Mouse (Mus musculus) megakaryocyte, adult 5-6 weeks (primary cell): ENCODE measurements around the gene Hoxd10. TPM values are rescaled to one million over a fixed set of nuclear protein-coding genes. Genes with fewer than 3 reads are reported as not detected.

Experiments used
- ATAC-seq: 2 replicates; pipeline ENCODE4 v1.8.0; 2016; ENCODE audit warnings: mild to moderate bottlenecking, inconsistent platforms; ENCODE audit not compliant: poor library complexity, severe bottlenecking
- total RNA-seq, 2 experiments: library from RNA; stranded (forward) in 1 of 2; stranded (reverse) in 1 of 2; fragments of 153-499, 151-499 nt in 1 of 2; fragments of 221-1000, 200-1000 nt in 1 of 2; gene quantifications; 2 replicates each; pipeline versions ENCODE4 v1.2.3 to v1.2.4; 2015 to 2017

The Hoxd10 gene
- total RNA-seq, 2 experiments from 2014 or later, result not detected

- ATAC-seq, result no peak
These were observed 2.3 kb downstream of the Hoxd10 start for GRCm38 (mm10) chr2:74694066-74694465.

- ATAC-seq, result no peak
These were observed 3.7 kb downstream of the Hoxd10 start for GRCm38 (mm10) chr2:74695383-74695782.

DNA sequence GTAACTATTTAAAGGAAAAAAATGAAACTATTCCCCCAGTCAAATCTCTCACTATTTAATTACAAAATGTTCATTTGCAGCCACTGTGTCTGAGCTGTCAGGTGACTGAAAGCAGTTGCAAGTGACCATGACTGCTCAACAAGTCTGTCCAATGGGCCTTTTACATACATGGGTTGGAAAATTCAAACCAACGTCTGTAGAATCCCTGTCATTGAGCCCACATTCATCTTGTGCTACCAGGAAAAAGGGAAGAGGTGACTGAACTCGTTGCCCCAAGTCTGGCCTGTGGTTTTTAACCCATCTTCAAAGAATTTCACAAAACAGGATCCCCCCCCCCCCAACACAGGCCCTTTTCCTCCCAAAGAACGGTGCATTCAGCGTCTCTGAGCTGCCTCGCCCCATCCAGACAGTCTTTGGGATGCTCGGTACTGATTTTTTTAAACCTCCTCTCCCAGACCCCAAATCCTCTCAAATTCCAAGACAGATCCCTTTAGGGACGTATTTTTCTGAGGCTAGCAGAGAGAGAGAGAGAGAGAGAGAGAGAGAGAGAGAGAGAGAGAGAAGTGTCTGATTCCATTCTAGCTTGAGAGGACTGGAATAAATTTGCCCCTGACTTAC, 4.2 kb downstream of the Hoxd10 start:
- no peak for ATAC-seq

DNA sequence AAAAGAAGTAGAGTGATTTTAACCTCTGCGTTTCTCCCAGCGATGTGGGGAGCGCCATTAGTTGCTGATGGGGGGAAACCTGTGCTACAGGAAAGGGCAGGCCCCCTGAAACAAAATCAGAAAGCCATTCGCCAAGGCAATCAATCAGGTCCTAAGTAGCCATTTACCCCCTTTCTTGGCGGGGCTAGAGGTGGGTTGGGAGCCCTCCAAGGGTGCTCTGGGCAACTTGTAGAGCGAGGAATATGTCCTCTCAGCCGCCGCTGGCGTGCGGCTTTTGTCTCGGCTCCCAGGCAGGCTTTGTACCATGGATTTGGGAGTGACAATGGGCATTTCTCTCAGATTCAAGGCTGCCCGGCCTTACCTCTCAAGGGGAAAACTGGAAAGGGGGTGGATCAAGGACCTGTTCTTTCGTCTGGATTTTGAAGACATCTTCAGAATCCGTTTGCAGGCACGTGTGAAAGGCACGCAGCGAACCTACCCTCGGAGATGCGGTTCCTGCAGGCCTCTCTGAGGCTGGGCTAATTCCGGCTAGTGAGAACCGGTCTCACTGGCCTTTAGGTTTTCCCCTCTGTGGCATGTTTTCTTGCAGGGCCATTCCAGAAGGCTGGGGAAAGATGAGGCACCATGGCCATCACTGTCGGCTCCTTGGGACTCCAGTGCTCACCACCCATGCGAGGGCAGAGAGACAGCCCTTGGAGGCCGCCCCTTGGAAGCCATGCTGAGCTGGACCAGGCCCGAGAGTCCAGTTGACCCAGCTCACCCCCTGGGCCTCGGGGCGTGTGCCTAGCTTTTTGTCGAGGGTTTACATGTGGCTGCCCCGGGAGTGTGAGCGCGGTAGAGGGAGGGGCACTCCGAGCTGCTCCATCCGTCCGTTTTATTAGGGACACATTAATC, 5.0 kb downstream of the Hoxd10 start:
- ATAC-seq, result no peak

DNA sequence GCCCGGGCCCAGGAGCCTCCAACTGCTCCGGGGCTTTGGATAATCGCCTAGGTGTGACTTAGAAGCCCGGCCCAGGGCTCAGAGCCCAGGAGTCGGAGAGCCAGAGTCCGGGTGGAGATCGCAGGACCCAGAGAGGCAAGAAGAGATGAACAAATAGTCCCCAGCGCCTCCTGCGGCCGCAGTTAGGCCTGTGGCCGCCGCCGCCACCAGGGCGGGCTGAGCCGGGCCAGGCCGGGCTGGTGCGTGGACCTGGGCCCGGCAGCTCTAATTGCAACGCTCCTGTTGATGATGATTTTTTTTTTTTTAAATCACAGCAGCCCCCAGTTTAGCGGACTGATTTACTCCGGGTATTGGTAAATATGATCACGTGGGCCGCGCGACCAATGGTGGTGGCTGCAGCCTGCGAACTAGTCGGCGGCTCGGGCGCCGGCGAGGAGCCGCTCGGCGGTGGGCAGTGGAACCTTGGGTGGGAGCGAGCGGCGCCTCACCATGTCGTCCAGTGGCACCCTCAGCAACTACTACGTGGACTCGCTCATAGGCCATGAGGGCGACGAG, 5.9 kb downstream of the Hoxd10 start, which contains the start of gene Hoxd9:
TSS of gene Hoxd9 (plus strand) at position 161 of the 555 bp plus-strand sequence.
- ATAC-seq, result no peak

- no peak for ATAC-seq
These were observed 6.7 kb downstream of the Hoxd10 start for GRCm38 (mm10) chr2:74698201-74699052.

DNA sequence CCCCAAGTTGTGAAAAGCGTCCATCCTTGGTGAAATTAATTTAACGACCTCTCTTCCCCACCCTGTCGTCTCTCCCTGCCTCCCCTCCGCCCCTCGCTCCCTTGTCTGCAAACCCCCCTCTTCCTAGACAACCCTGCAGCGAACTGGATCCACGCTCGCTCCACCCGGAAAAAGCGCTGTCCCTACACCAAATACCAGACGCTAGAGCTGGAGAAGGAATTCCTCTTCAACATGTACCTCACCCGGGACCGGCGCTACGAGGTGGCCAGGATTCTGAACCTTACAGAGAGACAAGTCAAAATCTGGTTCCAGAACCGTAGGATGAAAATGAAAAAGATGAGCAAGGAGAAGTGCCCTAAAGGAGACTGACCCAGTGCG, 7.3 kb downstream of the Hoxd10 start:
- ATAC-seq, result no peak

GRCm38 (mm10) chr2:74699664-74700545, 8.2 kb downstream of the Hoxd10 start:
- no peak for ATAC-seq

DNA sequence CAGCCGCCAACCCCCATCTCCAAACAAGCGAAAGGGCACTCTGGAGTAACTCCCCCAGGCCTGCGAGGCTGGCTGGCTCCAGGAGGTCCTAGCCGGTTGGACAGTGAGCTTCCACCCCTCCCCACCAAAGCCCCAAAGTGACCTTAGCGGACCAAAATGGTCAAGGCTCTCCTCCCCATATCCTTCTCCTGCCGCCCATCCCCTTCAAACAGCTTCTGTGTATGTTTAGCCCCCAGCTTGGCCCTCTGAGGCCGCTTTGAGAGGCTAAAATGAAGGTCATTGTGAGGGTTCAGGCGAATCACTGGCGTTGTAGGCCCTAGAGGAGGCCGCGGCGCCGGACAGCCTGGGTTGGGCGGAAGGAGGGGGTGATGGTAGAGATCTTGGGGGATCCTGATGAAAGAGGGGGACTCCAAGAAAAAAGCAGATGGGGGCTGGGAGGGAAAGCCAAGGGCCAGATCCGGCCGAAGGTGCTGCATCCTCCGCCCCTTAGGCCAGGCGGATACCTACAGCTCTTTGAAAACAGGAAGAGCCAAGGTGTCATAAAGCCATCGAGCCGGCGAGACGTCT, 8.9 kb downstream of the Hoxd10 start:
- ATAC-seq, result no peak

DNA sequence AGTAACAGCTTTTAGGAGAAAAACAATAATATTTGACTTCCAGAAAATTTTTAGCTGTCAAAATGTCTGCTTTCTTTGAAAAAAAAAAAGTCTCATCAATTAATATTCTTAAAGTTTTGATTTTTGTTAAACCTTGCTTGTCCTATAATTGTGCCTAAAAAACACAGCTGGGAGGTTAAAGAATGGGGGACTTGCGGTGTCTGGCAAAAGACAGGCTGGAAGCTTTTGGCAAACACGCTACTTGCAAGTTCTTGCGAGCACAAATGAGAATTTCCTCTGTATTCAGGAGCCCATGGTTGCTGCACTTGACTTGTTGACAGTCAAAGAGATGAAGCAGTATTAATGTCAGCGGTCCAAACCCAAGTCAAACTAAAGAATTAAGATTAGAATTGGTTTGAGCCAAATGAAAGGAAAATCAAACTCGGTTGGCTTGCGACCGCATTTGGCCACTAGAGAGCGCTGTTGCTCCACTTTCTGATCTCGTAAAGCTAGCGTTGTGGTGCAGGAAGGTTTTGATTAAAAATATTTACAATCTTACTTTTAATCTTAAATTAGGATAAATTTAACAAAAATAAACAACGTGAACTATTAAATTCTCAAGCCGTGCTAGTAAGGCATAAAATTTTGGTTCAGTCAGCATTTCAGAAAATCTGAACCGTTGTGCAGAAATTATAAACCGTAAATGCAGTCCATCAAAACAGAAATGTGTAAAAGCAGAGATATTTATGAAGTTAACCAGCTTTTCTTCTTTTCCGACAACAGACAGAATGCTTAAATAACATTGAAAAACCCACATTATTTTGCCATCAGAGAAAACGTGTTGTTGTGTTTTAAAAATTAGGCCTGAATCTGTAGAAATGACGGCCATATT, 10.5 kb downstream of the Hoxd10 start:
- ATAC-seq, result no peak

DNA sequence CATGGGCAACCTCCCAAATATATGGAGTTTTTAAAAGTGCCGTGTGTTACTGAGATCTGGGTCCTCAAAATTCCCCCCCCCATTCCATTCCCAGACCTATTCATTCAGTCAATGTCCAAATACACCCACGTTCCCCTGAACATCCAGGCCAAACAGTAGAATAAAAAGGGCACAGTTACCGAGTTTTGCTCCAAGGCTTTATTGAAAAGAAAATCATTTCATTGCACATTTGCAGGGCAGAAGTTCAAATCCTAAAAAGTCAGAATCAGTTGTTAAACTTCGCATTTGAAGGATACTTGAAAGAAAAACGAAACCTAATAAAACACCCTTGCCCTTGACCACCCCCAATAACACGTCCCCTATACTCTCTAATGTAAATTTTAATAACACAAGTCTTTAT, 11.1 kb downstream of the Hoxd10 start:
- no peak for ATAC-seq

GRCm38 (mm10) chr2:74703317-74703716, 11.6 kb downstream of the Hoxd10 start:
- no peak for ATAC-seq

GRCm38 (mm10) chr2:74703720-74704392, 12.1 kb downstream of the Hoxd10 start:
- ATAC-seq, result no peak

DNA sequence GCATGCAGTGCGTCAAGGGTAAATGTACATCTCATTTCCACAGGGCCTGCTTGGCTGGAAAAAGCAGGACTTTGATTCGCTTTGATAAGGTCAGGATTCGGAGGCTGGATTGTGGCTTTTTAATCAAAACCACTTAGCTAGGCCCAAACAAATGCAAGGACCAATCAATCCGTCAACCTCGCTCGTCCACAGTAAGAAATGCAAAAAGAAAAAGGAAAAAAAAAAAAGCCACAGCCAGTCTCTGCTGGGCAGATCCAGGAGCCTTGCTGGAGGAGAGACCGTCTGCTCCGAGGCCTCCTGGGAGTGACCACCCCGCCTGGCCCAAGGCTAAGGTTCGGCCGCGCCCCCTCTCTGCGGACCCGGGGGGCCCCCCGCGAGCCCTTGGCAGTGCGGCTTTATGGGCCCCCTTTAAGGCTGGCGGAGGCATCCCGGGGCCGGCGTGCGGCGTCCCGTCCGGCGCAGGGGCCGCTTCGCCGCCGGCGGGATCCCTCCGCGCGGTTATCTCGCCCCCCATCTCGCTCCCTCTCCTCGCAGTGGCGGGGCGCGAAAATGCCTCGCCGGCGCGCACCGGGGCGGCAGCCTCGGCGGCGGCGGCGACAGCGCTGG, 12.8 kb downstream of the Hoxd10 start, which contains the start of gene Hoxd8:
TSS of gene Hoxd8 (plus strand) at position 223 of the 606 bp plus-strand sequence.
- ATAC-seq, result no peak

DNA sequence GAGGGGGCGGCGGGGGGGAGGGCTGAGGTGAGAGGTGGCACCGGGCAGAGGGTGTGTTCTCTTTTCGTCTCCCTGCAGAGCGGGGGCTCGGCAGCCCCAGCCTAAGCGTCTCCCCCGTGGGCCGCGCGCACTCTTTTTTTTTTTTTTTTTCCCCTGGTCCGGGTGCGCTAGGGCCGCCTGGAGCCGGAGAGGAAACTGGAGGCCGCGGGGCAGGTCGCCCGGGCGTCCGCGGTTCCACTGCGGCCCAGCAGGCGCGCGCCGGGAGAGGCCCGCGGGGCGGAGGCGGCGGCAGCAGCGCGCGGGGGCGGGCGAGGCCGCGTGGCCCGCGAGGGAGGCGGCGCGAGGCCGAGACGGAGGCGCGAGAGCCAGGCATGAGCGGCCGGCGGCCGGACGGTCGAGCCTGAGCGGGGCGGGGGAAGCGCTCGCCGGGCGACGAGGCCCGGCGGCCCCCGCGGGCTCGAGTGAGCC, 13.3 kb downstream of the Hoxd10 start:
- no peak for ATAC-seq

GRCm38 (mm10) chr2:74705467-74706089, 13.9 kb downstream of the Hoxd10 start:
- ATAC-seq, result no peak

DNA sequence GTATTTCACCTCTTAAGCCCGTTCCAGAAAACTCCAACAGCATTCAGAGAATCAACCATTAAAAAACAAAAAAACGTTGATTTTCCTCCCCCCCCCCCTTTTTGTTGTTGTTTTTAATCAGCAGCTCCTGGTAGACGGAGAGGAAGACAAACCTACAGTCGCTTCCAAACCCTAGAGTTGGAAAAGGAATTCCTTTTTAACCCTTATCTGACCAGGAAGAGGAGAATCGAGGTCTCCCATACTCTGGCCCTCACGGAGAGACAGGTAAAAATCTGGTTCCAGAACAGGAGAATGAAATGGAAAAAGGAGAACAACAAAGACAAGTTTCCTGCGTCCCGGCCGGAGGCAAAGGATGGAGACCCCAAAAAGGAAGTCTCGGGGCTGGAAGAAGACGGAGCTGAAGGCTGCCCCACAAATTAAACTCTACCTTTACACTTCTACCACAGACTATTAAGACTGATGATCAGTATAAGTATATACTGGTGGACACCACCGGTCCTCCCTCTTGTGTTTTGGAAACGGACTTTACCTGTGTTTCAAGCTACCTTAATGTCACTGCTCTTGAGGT, 14.8 kb downstream of the Hoxd10 start:
- ATAC-seq, result no peak
